Mouse (Mus musculus) testis, adult 2 months (tissue): ENCODE results near the gene Paxbp1. TPM values are rescaled to one million over a fixed set of nuclear protein-coding genes. Genes with fewer than 3 reads are reported as not detected.

ENCODE experiments used
- H3K27ac ChIP-seq: fragments of 200-500 bp; 2 replicates; pipeline ENCODE4 v1.5.1; 2012; ENCODE audit warnings: low read depth, low read length; ENCODE audit not compliant: control insufficient read depth, insufficient read depth
- H3K27me3 ChIP-seq: fragments of 200-500 bp; 2 replicates; pipeline ENCODE4 v1.6.1; 2012; ENCODE audit warnings: mild to moderate bottlenecking, low read length, moderate library complexity; ENCODE audit not compliant: control insufficient read depth, insufficient read depth
- H3K36me3 ChIP-seq: fragments of 200-500 bp; 2 replicates; pipeline ENCODE4 v1.6.1; 2012; ENCODE audit warnings: mild to moderate bottlenecking, low read length; ENCODE audit not compliant: control insufficient read depth, insufficient read depth
- H3K4me1 ChIP-seq: fragments of 200-500 bp; 2 replicates; pipeline ENCODE4 v1.6.1; 2012; ENCODE audit warnings: low read length; ENCODE audit not compliant: control insufficient read depth, insufficient read depth
- H3K4me3 ChIP-seq: fragments of 200-500 bp; 2 replicates; pipeline ENCODE4 v1.5.1; 2012; ENCODE audit warnings: low read depth, mild to moderate bottlenecking, low read length, moderate library complexity, mixed read lengths; ENCODE audit not compliant: control insufficient read depth
- CTCF ChIP-seq: fragments of 200-500 bp; IDR thresholded peaks from 2 replicates; pipeline ENCODE4 v1.5.1; 2012; ENCODE audit warnings: low read depth, mild to moderate bottlenecking, inconsistent platforms, low read length, moderate library complexity; ENCODE audit not compliant: control insufficient read depth, insufficient read depth, insufficient replicate concordance
- POLR2A ChIP-seq: fragments of 200-500 bp; IDR thresholded peaks from 2 replicates; pipeline ENCODE4 v1.6.1; 2012; ENCODE audit warnings: low read depth, mild to moderate bottlenecking, inconsistent platforms, low read length, moderate library complexity; ENCODE audit not compliant: control insufficient read depth
- polyA plus RNA-seq: library from polyadenylated mRNA; depleted of rRNA; stranded (reverse); fragments of >200 nt; gene quantifications from 2 replicates; pipeline ENCODE4 v1.2.3, GENCODE M21; 2012

Gene Paxbp1
- polyA plus RNA-seq, 1 experiment, result 19.9 TPM

GRCm38 (mm10) chr16:91063786-91064185, 19.4 kb upstream of the Paxbp1 start:
- no peak overlapping the region for H3K4me3 ChIP-seq
- no peaks in the 10 kb centered on the region for H3K36me3 ChIP-seq
- no peak for TF ChIP-seq POLR2A
- no peak for TF ChIP-seq CTCF
- H3K4me1 ChIP-seq, result peaks cover 5% of the 10 kb centered on the region
- no peak overlapping the region for H3K27ac ChIP-seq
- H3K27me3 ChIP-seq, result no peaks in the 10 kb centered on the region

DNA sequence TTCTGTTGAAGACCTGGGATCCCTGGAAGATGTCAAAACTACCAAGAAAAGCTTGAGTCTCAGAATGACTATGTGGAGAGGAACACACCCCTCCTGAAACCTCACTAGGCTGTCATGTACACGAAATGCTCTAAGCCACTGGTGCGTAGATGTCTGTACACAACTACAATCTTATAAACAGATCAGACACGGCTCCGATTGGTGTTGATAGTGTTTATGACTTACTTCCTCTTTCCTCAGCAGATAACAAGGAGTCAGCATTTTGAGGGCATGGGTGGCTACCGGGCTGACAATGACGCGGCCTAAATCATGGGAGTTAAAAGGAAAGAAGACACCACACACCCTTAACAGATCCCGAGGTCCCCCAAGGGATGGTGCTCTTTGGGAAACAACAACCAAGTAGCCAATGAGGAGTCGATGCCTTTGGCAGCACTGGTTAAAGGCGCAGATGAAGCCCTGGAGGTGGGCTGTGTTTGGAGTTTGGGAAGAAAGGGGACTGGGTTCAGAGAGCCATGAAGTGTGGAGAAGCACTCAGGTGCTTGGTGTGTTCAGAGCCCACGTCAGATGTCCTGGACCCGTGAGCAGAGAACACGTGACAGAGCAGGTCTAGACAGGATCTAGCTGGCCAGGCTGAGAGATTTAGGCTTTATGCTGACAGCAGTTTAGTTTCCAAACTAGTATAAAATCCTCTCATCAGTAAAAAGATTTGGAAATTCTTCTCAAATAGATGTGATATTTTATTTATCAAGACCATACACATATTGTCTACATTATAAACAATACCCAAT, 17.4 kb upstream of the Paxbp1 start:
- no peaks in the 10 kb centered on the region for H3K27me3 ChIP-seq
- no peak overlapping the region for H3K4me3 ChIP-seq
- H3K27ac ChIP-seq, result no peak overlapping the region
- H3K4me1 ChIP-seq, result peaks cover 4% of the 10 kb centered on the region; the same call in 1 of the 2 replicates
- TF ChIP-seq POLR2A (no peak), CTCF (no peak)
- no peaks in the 10 kb centered on the region for H3K36me3 ChIP-seq

DNA sequence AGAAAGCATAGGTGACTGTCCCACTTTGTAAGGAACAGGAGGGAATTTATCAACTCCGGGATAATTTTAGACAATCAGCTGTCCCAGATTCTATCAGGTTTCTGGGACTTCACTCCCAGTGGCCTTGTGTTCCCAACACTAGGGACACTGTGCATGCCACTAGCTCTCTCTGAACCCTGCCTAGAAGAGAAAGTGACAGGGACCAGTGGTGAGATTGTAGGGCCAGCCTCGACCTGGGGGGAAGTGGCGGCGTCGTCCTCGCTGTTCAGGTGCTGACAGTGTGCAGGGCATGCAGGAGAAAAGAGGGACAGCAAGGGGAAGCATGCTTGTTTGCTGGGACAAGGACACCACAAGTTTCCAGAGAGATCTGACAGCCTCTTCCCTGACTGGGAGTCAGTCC, 13.4 kb upstream of the Paxbp1 start:
- H3K4me1 ChIP-seq, result no peaks in the 10 kb centered on the region
- H3K27ac ChIP-seq, result no peak overlapping the region
- no peak for TF ChIP-seq CTCF
- no peak for TF ChIP-seq POLR2A
- no peaks in the 10 kb centered on the region for H3K36me3 ChIP-seq
- no peak overlapping the region for H3K4me3 ChIP-seq
- no peaks in the 10 kb centered on the region for H3K27me3 ChIP-seq

DNA sequence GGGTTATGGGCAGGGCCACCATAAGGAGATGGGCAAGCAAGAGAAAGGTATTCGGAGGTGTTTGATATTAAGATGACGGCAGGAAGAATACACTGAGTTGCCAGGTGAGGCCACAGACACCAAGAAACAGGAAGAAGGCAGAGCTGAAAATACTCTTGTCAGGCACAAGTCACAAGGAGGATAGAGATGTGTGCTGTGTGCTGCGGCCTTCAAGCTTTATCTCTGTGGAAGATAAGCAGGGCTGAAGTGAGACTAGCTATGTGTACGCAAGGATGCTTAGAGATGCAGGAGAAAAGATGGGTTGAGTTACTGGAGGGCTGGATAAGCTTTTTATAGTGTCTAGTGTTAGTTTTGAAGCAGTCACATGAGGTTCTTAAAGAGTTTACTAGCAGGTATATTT, 12.9 kb upstream of the Paxbp1 start:
- Histone ChIP-seq H3K27ac (no peak overlapping the region), H3K4me1 (no peaks in the 10 kb centered on the region), H3K4me3 (no peak overlapping the region), H3K36me3 (no peaks in the 10 kb centered on the region), H3K27me3 (no peaks in the 10 kb centered on the region)
- TF ChIP-seq POLR2A (no peak), CTCF (no peak)

DNA sequence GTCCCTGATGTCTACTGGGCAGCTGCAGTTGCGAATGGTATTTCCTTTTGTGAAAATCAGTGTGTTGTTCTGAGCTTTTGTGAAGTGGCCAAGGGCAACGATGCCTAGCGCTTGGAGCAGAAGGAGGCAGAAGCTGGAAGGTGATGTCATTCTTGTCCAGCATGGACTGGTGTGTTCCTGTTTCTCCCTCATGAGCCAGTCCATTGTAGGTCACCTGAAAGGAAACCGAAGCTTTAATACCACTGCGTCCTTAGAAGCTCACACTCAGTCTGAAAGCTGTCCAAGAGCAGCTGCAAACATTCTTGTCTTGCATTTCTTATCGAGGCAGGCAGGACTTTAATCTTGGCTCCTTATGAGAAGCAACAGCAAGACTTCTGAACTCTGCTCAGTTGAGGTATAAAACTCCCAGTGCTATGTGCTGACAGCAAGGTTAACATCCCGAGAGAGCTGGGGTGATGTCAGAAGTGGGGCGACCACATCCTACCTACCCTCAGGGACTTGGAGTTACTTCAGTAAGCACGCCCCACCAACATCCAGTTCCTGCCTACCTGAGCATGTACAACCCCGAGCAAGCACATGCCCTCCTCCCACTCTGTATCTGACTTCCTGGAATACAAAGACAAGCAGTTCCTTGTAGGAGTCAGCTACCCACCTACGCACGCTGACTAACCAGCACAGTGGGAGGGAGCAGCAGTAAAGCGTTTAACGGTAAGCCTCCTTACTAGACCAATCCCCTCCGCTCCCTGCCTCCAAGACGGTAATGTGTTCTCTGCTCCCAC, 11.9 kb upstream of the Paxbp1 start:
- H3K4me3 ChIP-seq, result no peak overlapping the region
- H3K36me3 ChIP-seq, result no peaks in the 10 kb centered on the region
- TF ChIP-seq POLR2A, result no peak
- no peak for TF ChIP-seq CTCF
- no peaks in the 10 kb centered on the region for H3K4me1 ChIP-seq
- H3K27ac ChIP-seq, result no peak overlapping the region
- no peaks in the 10 kb centered on the region for H3K27me3 ChIP-seq

DNA sequence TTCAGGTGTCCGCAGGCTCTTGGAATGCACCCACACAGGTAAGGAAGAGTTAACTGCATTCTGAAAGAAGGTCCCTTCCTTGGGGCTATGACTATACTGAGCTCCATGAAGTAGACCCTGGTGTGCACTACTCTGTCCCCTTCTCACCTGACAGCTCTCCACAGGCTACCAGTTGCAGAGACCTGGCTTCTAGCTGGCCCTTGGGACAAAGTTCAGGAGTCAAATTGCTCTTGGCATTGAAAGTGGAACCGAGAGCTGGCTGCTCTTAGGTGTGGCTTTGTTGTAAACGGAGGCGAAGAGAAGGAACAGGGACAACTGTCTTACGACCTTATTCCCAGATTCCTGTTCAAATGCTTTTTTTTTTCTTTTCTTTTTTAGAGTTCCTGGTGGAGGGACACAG, 10.8 kb upstream of the Paxbp1 start:
- TF ChIP-seq POLR2A (no peak), CTCF (no peak)
- H3K27me3 ChIP-seq, result no peaks in the 10 kb centered on the region
- no peak overlapping the region for H3K4me3 ChIP-seq
- no peak overlapping the region for H3K27ac ChIP-seq
- H3K4me1 ChIP-seq, result no peaks in the 10 kb centered on the region
- no peaks in the 10 kb centered on the region for H3K36me3 ChIP-seq

GRCm38 (mm10) chr16:91053599-91053998, 9.3 kb upstream of the Paxbp1 start:
- TF ChIP-seq CTCF (no peak), POLR2A (no peak)
- no peaks in the 10 kb centered on the region for H3K36me3 ChIP-seq
- H3K27me3 ChIP-seq, result no peaks in the 10 kb centered on the region
- H3K27ac ChIP-seq, result no peak overlapping the region
- no peaks in the 10 kb centered on the region for H3K4me1 ChIP-seq
- H3K4me3 ChIP-seq, result no peak overlapping the region
